ENCODE assay signal across 11 mouse cellular contexts in genomic region chr4:46454097-46454864, GRCm38 (mm10). TPM values are rescaled to one million over a fixed set of nuclear protein-coding genes. Genes with fewer than 3 reads are reported as not detected.
DNase-seq lines count a peak whose midpoint lies in the region; ATAC-seq and TF ChIP-seq lines count a peak whose summit lies in the region.
"Had no signal": no experiment of that assay in that cellular context is flagged by ENCODE, and none has a peak within 500 bp of the region (broad histone marks: within the 10 kb centered on the region; RNA-seq: fewer than 3 reads in every experiment).

No protein-coding gene starts in this region.

- H3K9me3 ChIP-seq in kidney, embryonic 14.5 days (ENCODE audit: control insufficient read depth, low read length), result no peaks in the 10 kb centered on the region
- H3K9me3 ChIP-seq in limb, embryonic 14.5 days (ENCODE audit: control insufficient read depth, low read length), result no peaks in the 10 kb centered on the region
- H3K9me3 ChIP-seq: hindbrain, embryonic 13.5 days had no signal

- DNase-seq in kidney, postnatal 25 days, result no peak
- peak; percentile 58 for DNase-seq in CD4-positive, CD25-positive, alpha-beta regulatory T cell, adult 2 months (ENCODE audit: low read depth, low spot score)
- peak; percentile 62 for DNase-seq in c-Kit-positive CD71-positive TER-119-positive erythroid progenitor cells, embryonic 14.5 days (ENCODE audit: low spot score)
- DNase-seq in limb, embryonic 14.5 days (ENCODE audit: low spot score), result no peak
- DNase-seq in cerebellum, adult 11 months, result no peak
- DNase-seq in frontal cortex, postnatal 36 days (ENCODE audit: low spot score in 2 of 2), result no peak
- DNase-seq: right cerebral cortex, postnatal 4 days had no signal

- TF ChIP-seq POLR2A in limb, embryonic 14.5 days (IDR thresholded peaks at IDR 0.05; ENCODE audit: borderline replicate concordance, extremely low read depth, insufficient read depth, insufficient read length), result no peak

- H3K4me2 ChIP-seq in kidney, embryonic 14.5 days (replicated peaks; ENCODE audit: low read depth, low read length), result peak overlapping the region; percentile 82; the same call in 1 of the 2 replicates
- 0 out of 2 replicates have a peak overlapping the region, but pooled peaks have one; percentile 4 for H3K4me2 ChIP-seq in limb, embryonic 14.5 days (replicated peaks; ENCODE audit: low read depth, low read length, severe bottlenecking)

- H3K36me3 ChIP-seq in kidney, embryonic 14.5 days (ENCODE audit: control insufficient read depth, insufficient read depth, low read length), result peaks cover 3% of the 10 kb centered on the region; the same call in 1 of the 2 replicates
- no peaks in the 10 kb centered on the region; the same call in 1 of the 2 replicates for H3K36me3 ChIP-seq in limb, embryonic 14.5 days (ENCODE audit: control insufficient read depth, insufficient read depth, low read length)
- H3K36me3 ChIP-seq: hindbrain, embryonic 13.5 days had no signal

- H3K27ac ChIP-seq in kidney, embryonic 14.5 days (ENCODE audit: low read depth, low read length), result no peak overlapping the region
- H3K27ac ChIP-seq in limb, embryonic 14.5 days (replicated peaks; ENCODE audit: low read depth, low read length), result no peak overlapping the region
- H3K27ac ChIP-seq: hindbrain, embryonic 13.5 days had no signal

- H3K4me1 ChIP-seq in kidney, embryonic 14.5 days (ENCODE audit: control insufficient read depth, insufficient read depth, low read length), result peaks cover 19% of the 10 kb centered on the region
- peaks cover 17% of the 10 kb centered on the region for H3K4me1 ChIP-seq in limb, embryonic 14.5 days (ENCODE audit: control insufficient read depth, insufficient read depth, low read length)

- ATAC-seq in kidney, embryonic 14.5 days (ENCODE audit: low FRiP score, low TSS enrichment), result no peak
- no peak for ATAC-seq in limb, embryonic 14.5 days (ENCODE audit: low FRiP score, low read depth)
- ATAC-seq in granulocyte monocyte progenitor cell, adult 5-6 weeks (replicated peaks; ENCODE audit: poor library complexity, severe bottlenecking), result no peak
- ATAC-seq: lung, postnatal 0 days had no signal

- H3K27me3 ChIP-seq in kidney, embryonic 14.5 days (ENCODE audit: control insufficient read depth, insufficient read depth, low read length), result no peaks in the 10 kb centered on the region
- no peaks in the 10 kb centered on the region for H3K27me3 ChIP-seq in limb, embryonic 14.5 days (ENCODE audit: control insufficient read depth, insufficient read depth, low read length)
- H3K27me3 ChIP-seq: hindbrain, embryonic 13.5 days had no signal

- peak overlapping the region; percentile 32; the same call in 1 of the 2 replicates for H3K9ac ChIP-seq in kidney, embryonic 14.5 days (ENCODE audit: low read depth, low read length)
- H3K9ac ChIP-seq in limb, embryonic 14.5 days (ENCODE audit: low read depth, low read length, severe bottlenecking), result no peak overlapping the region
- H3K9ac ChIP-seq: hindbrain, embryonic 13.5 days had no signal

- WGBS in kidney, embryonic 14.5 days, result 74% methylated on average over 5 of the region's 5 CpGs
- 79% methylated on average over 5 of the region's 5 CpGs for WGBS in limb, embryonic 14.5 days

- peak overlapping the region; percentile 96; the same call in 1 of the 2 replicates for H3K4me3 ChIP-seq in kidney, embryonic 14.5 days (ENCODE audit: low read length)
- H3K4me3 ChIP-seq in limb, embryonic 14.5 days (replicated peaks; ENCODE audit: low read length), result no peak overlapping the region
- H3K4me3 ChIP-seq: hindbrain, embryonic 13.5 days had no signal

RNA-seq across cellular contexts. Expression of gene Anp32b, which starts 3.6 kb away (rescaled TPM):
- polyA plus RNA-seq in kidney, embryonic 14.5 days (2014; fragmentation: Nextera tagmentation; extraction: Ambion mirVana), result 378 and 408 TPM in 2 replicates
- polyA plus RNA-seq in limb, embryonic 14.5 days (2012; rRNA removed), result 79.2 and 159 TPM in 2 replicates
- polyA plus RNA-seq in limb, embryonic 14.5 days (2014; fragmentation: Nextera tagmentation; extraction: Ambion mirVana), result 245 and 249 TPM in 2 replicates
- 672 and 724 TPM in 2 replicates for total RNA-seq in granulocyte monocyte progenitor cell, adult 5-6 weeks (2014; fragmentation: Nextera tagmentation)
- total RNA-seq in granulocyte monocyte progenitor cell, adult 5-6 weeks (2017), result 142 and 159 TPM in 2 replicates

RNA-seq across cellular contexts. Expression of gene Nans, which starts 34.8 kb away (rescaled TPM):
- 64.0 and 65.8 TPM in 2 replicates for polyA plus RNA-seq in kidney, embryonic 14.5 days (2014; fragmentation: Nextera tagmentation; extraction: Ambion mirVana)
- polyA plus RNA-seq in limb, embryonic 14.5 days (2012; rRNA removed), result 75.9 and 82.4 TPM in 2 replicates
- polyA plus RNA-seq in limb, embryonic 14.5 days (2014; fragmentation: Nextera tagmentation; extraction: Ambion mirVana), result 84.1 and 84.5 TPM in 2 replicates
- total RNA-seq in granulocyte monocyte progenitor cell, adult 5-6 weeks (2014; fragmentation: Nextera tagmentation), result 77.2 and 94.3 TPM in 2 replicates
- 86.2 and 97.0 TPM in 2 replicates for total RNA-seq in granulocyte monocyte progenitor cell, adult 5-6 weeks (2017)

RNA-seq across cellular contexts. Expression of gene Hemgn, which starts 41.0 kb away (rescaled TPM):
- polyA plus RNA-seq in kidney, embryonic 14.5 days (2014; fragmentation: Nextera tagmentation; extraction: Ambion mirVana), result 0.57 and 0.73 TPM in 2 replicates
- 0.41 and 0.60 TPM in 2 replicates for polyA plus RNA-seq in limb, embryonic 14.5 days (2012; rRNA removed)
- 0.45 and 0.80 TPM in 2 replicates for polyA plus RNA-seq in limb, embryonic 14.5 days (2014; fragmentation: Nextera tagmentation; extraction: Ambion mirVana)
- 0.45 and 1.2 TPM in 2 replicates for total RNA-seq in granulocyte monocyte progenitor cell, adult 5-6 weeks (2014; fragmentation: Nextera tagmentation)
- total RNA-seq in granulocyte monocyte progenitor cell, adult 5-6 weeks (2017), result 2.2 and 3.0 TPM in 2 replicates

Comparison
In these comparisons a context has a peak if more than half of its experiments do, and no peak if none do; other contexts are left out.
1. DNase-seq: peak in CD4-positive, CD25-positive, alpha-beta regulatory T cell, adult 2 months (single experiment) and c-Kit-positive CD71-positive TER-119-positive erythroid progenitor cells, embryonic 14.5 days (single experiment); none in kidney, postnatal 25 days (0 of 2), limb, embryonic 14.5 days (single experiment), cerebellum, adult 11 months (single experiment) and frontal cortex, postnatal 36 days (0 of 2).